In genomic region chr5:24586547-24587199, GRCm38 (mm10) we compare ENCODE assay signal across 8 mouse cellular contexts. TPM values are rescaled to one million over a fixed set of nuclear protein-coding genes. Genes with fewer than 3 reads are reported as not detected.
DNase-seq lines count a peak whose midpoint lies in the region; ATAC-seq lines count a peak whose summit lies in the region.

Gene Chpf2 (plus strand): TSS chr5:24586741.

- ATAC-seq in forebrain, embryonic 11.5 days (replicated peaks; ENCODE audit: low FRiP score): peak; percentile 91
- ATAC-seq in heart, embryonic 16.5 days (replicated peaks; ENCODE audit: extremely low read depth, insufficient read depth, low FRiP score): peak; percentile 85
- ATAC-seq in neural tube, embryonic 15.5 days (ENCODE audit: low FRiP score): peak; percentile 92

- peaks cover 10% of the 10 kb centered on the region; the same call in 1 of the 2 replicates for H3K4me1 ChIP-seq in forebrain, embryonic 11.5 days (replicated peaks; ENCODE audit: control insufficient read depth, insufficient read depth, low read length)
- H3K4me1 ChIP-seq in heart, embryonic 16.5 days (ENCODE audit: control insufficient read depth, insufficient read depth, low read length): peaks cover 23% of the 10 kb centered on the region
- H3K4me1 ChIP-seq in neural tube, embryonic 15.5 days: peaks cover 42% of the 10 kb centered on the region

- WGBS in forebrain, embryonic 11.5 days: under 1% methylated on average over 41 of the region's 43 CpGs
- under 1% methylated on average over 43 of the region's 43 CpGs for WGBS in heart, embryonic 16.5 days
- under 1% methylated on average over 43 of the region's 43 CpGs for WGBS in neural tube, embryonic 15.5 days

- no peaks in the 10 kb centered on the region for H3K9me3 ChIP-seq in forebrain, embryonic 11.5 days (ENCODE audit: control insufficient read depth, low read length)
- no peaks in the 10 kb centered on the region for H3K9me3 ChIP-seq in heart, embryonic 16.5 days (replicated peaks; ENCODE audit: control insufficient read depth, low read length)
- no peaks in the 10 kb centered on the region for H3K9me3 ChIP-seq in neural tube, embryonic 15.5 days (replicated peaks)

- no peaks in the 10 kb centered on the region for H3K27me3 ChIP-seq in forebrain, embryonic 11.5 days (ENCODE audit: control insufficient read depth, insufficient read depth, low read length)
- no peaks in the 10 kb centered on the region for H3K27me3 ChIP-seq in heart, embryonic 16.5 days (ENCODE audit: control insufficient read depth, insufficient read depth, low read length)
- no peaks in the 10 kb centered on the region for H3K27me3 ChIP-seq in neural tube, embryonic 15.5 days (replicated peaks)

- peak within 1 kb of the TSS; percentile 71 for H3K9ac ChIP-seq in forebrain, embryonic 11.5 days (ENCODE audit: low read length)
- peak within 1 kb of the TSS; percentile 82 for H3K9ac ChIP-seq in heart, embryonic 16.5 days (ENCODE audit: low read length)
- peak within 1 kb of the TSS; percentile 87 for H3K9ac ChIP-seq in neural tube, embryonic 15.5 days (replicated peaks)

- peak within 1 kb of the TSS; percentile 59; the same call in 1 of the 2 replicates for H3K27ac ChIP-seq in forebrain, embryonic 11.5 days (ENCODE audit: low read depth, low read length)
- peak within 1 kb of the TSS; percentile 61 for H3K27ac ChIP-seq in heart, embryonic 16.5 days (ENCODE audit: low read length)
- H3K27ac ChIP-seq in neural tube, embryonic 15.5 days (replicated peaks): peak within 1 kb of the TSS; percentile 85

- no peaks in the 10 kb centered on the region; the same call in 1 of the 2 replicates for H3K36me3 ChIP-seq in forebrain, embryonic 11.5 days (ENCODE audit: control insufficient read depth, insufficient read depth, low read length)
- peaks cover 19% of the 10 kb centered on the region for H3K36me3 ChIP-seq in heart, embryonic 16.5 days (ENCODE audit: control insufficient read depth, insufficient read depth)
- peaks cover 8% of the 10 kb centered on the region for H3K36me3 ChIP-seq in neural tube, embryonic 15.5 days

- peak; percentile 92 for DNase-seq in ES-CJ7 (ENCODE audit: low read depth, low spot score)
- peak; percentile 66 for DNase-seq in c-Kit-positive CD71-negative TER-119-negative erythroid progenitor cells, embryonic 14.5 days (ENCODE audit: low read depth)
- peak; percentile 92 for DNase-seq in forebrain, embryonic 11.5 days (ENCODE audit: low spot score)
- peak; percentile 87 to 94 for DNase-seq in kidney, postnatal 25 days
- peak; percentile 85 to 88 for DNase-seq in lung, adult 18-20 months
- DNase-seq in thymus, adult 18-20 months: peak; percentile 80 to 81

- H3K4me3 ChIP-seq in forebrain, embryonic 11.5 days (ENCODE audit: low read depth, low read length): peak within 1 kb of the TSS; percentile 75
- peak within 1 kb of the TSS; percentile 78 for H3K4me3 ChIP-seq in heart, embryonic 16.5 days (ENCODE audit: low read length)
- H3K4me3 ChIP-seq in neural tube, embryonic 15.5 days (replicated peaks): peak within 1 kb of the TSS; percentile 78

- H3K4me2 ChIP-seq in forebrain, embryonic 11.5 days (ENCODE audit: low read depth, low read length, severe bottlenecking): peak within 1 kb of the TSS; percentile 94
- peak within 1 kb of the TSS; percentile 91 for H3K4me2 ChIP-seq in heart, embryonic 16.5 days (ENCODE audit: low read depth, low read length)
- peak within 1 kb of the TSS; percentile 75 for H3K4me2 ChIP-seq in neural tube, embryonic 15.5 days

RNA-seq across cellular contexts. Expression of gene Chpf2, which starts in this region (rescaled TPM):
- polyA plus RNA-seq in forebrain, embryonic 11.5 days (2014; fragmentation: Nextera tagmentation; extraction: Ambion mirVana): 11.4 and 11.5 TPM in 2 replicates
- polyA plus RNA-seq in heart, embryonic 16.5 days (2015; fragmentation: Nextera tagmentation; extraction: Ambion mirVana): 14.4 and 14.8 TPM in 2 replicates
- 19.3 and 21.2 TPM in 2 replicates for polyA plus RNA-seq in neural tube, embryonic 15.5 days (2015; fragmentation: Nextera tagmentation; extraction: Ambion mirVana)

Comparison
In these comparisons a context has a peak if more than half of its experiments do, and no peak if none do; other contexts are left out.
1. Peak in every context shown above with its lines: DNase-seq, ATAC-seq, H3K4me3 ChIP-seq and H3K27ac ChIP-seq.